Mouse (Mus musculus): ENCODE measurements at regions not wholly inside any gene's neighbourhood (a gene's known extent, or its start where the extent isn't known, plus 50 kb on each side); places are given as distances from the start of the nearest gene placed in this dataset.

DNA sequence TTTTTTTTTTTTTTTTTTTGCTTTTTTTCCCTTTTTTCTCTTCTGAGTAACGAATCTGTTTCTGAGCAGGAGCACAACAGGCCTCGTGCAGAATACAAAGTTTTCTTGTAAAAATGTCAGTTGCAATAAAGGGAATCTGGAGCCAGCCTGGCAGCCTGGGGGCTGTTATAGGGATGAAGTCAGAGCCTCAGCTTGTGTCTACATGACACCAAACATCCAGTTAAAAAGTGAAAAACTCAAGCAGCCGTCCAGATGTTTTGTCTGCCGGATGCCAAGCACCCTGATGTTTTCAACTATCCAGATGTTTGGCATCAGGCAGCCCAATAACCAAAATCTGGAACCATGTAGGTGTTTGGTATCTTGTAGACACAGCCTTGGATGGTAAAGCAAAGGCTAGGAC lies 79.4 kb upstream of the Prep start:
- TF ChIP-seq POLR2A (IDR thresholded peaks at IDR 0.05; ENCODE audit: control insufficient read depth in 1 of 2, insufficient read depth in 1 of 2, low read depth in 1 of 2, low read length in 2 of 2, poor library complexity in 1 of 2) = no peak
- TF ChIP-seq CTCF (IDR thresholded peaks at IDR 0.05 in 2 of 3, conservative IDR thresholded peaks at IDR 0.05 in 1 of 3; ENCODE audit: control insufficient read depth in 1 of 3, insufficient read depth in 1 of 3, low read depth in 2 of 3, low read length in 3 of 3, poor library complexity in 1 of 3, severe bottlenecking in 1 of 3) = no peak
- TF ChIP-seq MXI1 (IDR thresholded peaks at IDR 0.05; ENCODE audit: low read depth, low read length) = no peak
- TF ChIP-seq MYC (IDR thresholded peaks at IDR 0.05; ENCODE audit: low read depth, low read length) = no peak
- TF ChIP-seq MAX (IDR thresholded peaks at IDR 0.05; ENCODE audit: low read length) = no peak
- TF ChIP-seq JUND (IDR thresholded peaks at IDR 0.05; ENCODE audit: low read depth, low read length) = no peak

All from MEL (cell line).